Mouse (Mus musculus): ENCODE data around the gene Tnc. TPM values are rescaled to one million over a fixed set of nuclear protein-coding genes. Genes with fewer than 3 reads are reported as not detected.

Gene Tnc
- polyA plus RNA-seq, 1 experiment from 2014 or later = 52.6 TPM

Other genes with a start within 250 kb of the Tnc start
- gene Tnfsf8, start 185.7 kb downstream of the Tnc start, polyA plus RNA-seq (2015; fragmentation: Nextera tagmentation; extraction: Ambion mirVana) = not detected in 2 replicates